Mouse (Mus musculus) CH12.LX (cell line): Measurements from ENCODE around the gene Trip12. TPM values are rescaled to one million over a fixed set of nuclear protein-coding genes. Genes with fewer than 3 reads are reported as not detected.

Experiments
- polyA plus RNA-seq: library from polyadenylated mRNA; unstranded; fragments of >175 nt; gene quantifications from 2 replicates; pipeline ENCODE4 v1.2.1, GENCODE M21; 2012; ENCODE audit warnings: low read depth; ENCODE audit not compliant: insufficient read length
- total RNA-seq, 2 experiments: library from RNA; depleted of rRNA; stranded (reverse); fragments of 300-350 nt in 1 of 2; fragments of >200 nt in 1 of 2; gene quantifications; 2 replicates each; pipeline ENCODE4 v1.2.3; 2012 to 2014

Gene Trip12
- total and polyA plus RNA-seq, 3 experiments, result 75.6 to 93.8 (median 90.2) TPM

Other genes with a start within 250 kb of the Trip12 start
- gene Dner, start 144.3 kb downstream of the Trip12 start, total RNA-seq (2012; rRNA removed), result not detected in 2 replicates
- not detected in 2 replicates for gene Dner, start 144.3 kb downstream of the Trip12 start, total RNA-seq (2014; rRNA removed)
- not detected in 2 replicates for gene Dner, start 144.3 kb downstream of the Trip12 start, polyA plus RNA-seq
- gene Fbxo36, start 675 bp downstream of the Trip12 start, total RNA-seq (2012; rRNA removed), result 2.5 and 3.2 TPM in 2 replicates
- 3.0 and 3.2 TPM in 2 replicates for gene Fbxo36, start 675 bp downstream of the Trip12 start, total RNA-seq (2014; rRNA removed)
- 3.2 and 3.8 TPM in 2 replicates for gene Fbxo36, start 675 bp downstream of the Trip12 start, polyA plus RNA-seq
- 0.13 TPM in 1 of 2 replicates, not detected in the other for gene Slc16a14, start 94.6 kb upstream of the Trip12 start, total RNA-seq (2012; rRNA removed)
- gene Slc16a14, start 94.6 kb upstream of the Trip12 start, total RNA-seq (2014; rRNA removed), result not detected in 2 replicates
- gene Slc16a14, start 94.6 kb upstream of the Trip12 start, polyA plus RNA-seq, result 0.10 and 0.12 TPM in 2 replicates